Mouse (Mus musculus) heart, embryonic 12.5 days (tissue): Measurements from ENCODE around the gene Itga4. TPM values are rescaled to one million over a fixed set of nuclear protein-coding genes. Genes with fewer than 3 reads are reported as not detected.
A peak's percentile ranks its signal among the peaks of the same experiment; 100 is the strongest.

Source experiments
- ATAC-seq: fragments of 200-750 bp; cut with Nextera tagmentation; 2 replicates; pipeline ENCODE4 v1.8.0; 2017; ENCODE audit warnings: moderate TSS enrichment, moderate library complexity; ENCODE audit not compliant: insufficient number of reproducible peaks, low FRiP score
- H3K27ac ChIP-seq: fragments of 300-500 bp; sonication (generic); 2 replicates; pipeline ENCODE4 v1.5.1; 2016; ENCODE audit warnings: mild to moderate bottlenecking, moderate library complexity; ENCODE audit not compliant: poor library complexity, severe bottlenecking
- H3K27me3 ChIP-seq: fragments of 300-500 bp; sonication (generic); replicated peaks from 2 replicates; pipeline ENCODE4 v1.6.1; 2016; ENCODE audit warnings: mild to moderate bottlenecking, moderate library complexity
- H3K36me3 ChIP-seq: fragments of 300-500 bp; sonication (generic); 2 replicates; pipeline ENCODE4 v1.6.1; 2016; ENCODE audit warnings: mild to moderate bottlenecking, moderate library complexity
- H3K4me1 ChIP-seq: fragments of 300-500 bp; sonication (generic); replicated peaks from 2 replicates; pipeline ENCODE4 v1.6.1; 2016; ENCODE audit warnings: mild to moderate bottlenecking
- H3K4me2 ChIP-seq: fragments of 300-500 bp; sonication (generic); 2 replicates; pipeline ENCODE4 v1.6.1; 2016; ENCODE audit warnings: mild to moderate bottlenecking, moderate library complexity
- H3K4me3 ChIP-seq: fragments of 300-500 bp; sonication (generic); 2 replicates; pipeline ENCODE4 v1.5.1; 2016; ENCODE audit warnings: mild to moderate bottlenecking
- H3K9ac ChIP-seq: fragments of 300-500 bp; sonication (generic); 2 replicates; pipeline ENCODE4 v1.6.1; 2016; ENCODE audit warnings: mild to moderate bottlenecking, moderate library complexity
- H3K9me3 ChIP-seq: fragments of 300-500 bp; sonication (generic); replicated peaks from 2 replicates; pipeline ENCODE4 v1.6.1; 2016; ENCODE audit warnings: mild to moderate bottlenecking, moderate library complexity
- WGBS: fragments of 180-500 bp; shearing (Covaris S2); methylation state at CpG from one replicate; pipeline ENCODE4 v1.1.7; 2016; 5-methylcytosine and 5-hydroxymethylcytosine counted together
- polyA plus RNA-seq: library from polyadenylated mRNA; unstranded; fragments of >200 nt; fragmentation: Nextera tagmentation; extraction: Ambion mirVana; gene quantifications from 2 replicates; pipeline ENCODE4 v1.2.1, GENCODE M21; 2016

The Itga4 gene
- polyA plus RNA-seq, 1 experiment from 2014 or later = 9.2 TPM

- Histone ChIP-seq H3K9me3 (no peaks in the 10 kb centered on the region), H3K4me2 (no peak overlapping the region), H3K4me1 (peaks cover 32% of the 10 kb centered on the region), H3K9ac (no peak overlapping the region), H3K4me3 (no peak overlapping the region), H3K27me3 (no peaks in the 10 kb centered on the region), H3K27ac (no peak overlapping the region), H3K36me3 (no peaks in the 10 kb centered on the region)
- no peak for ATAC-seq
- 89% methylated on average over 1 of the region's 1 CpGs for WGBS
These were observed 10.5 kb upstream of the Itga4 start for GRCm38 (mm10) chr2:79244743-79245142.

GRCm38 (mm10) chr2:79248283-79248682 is 6.9 kb upstream of the Itga4 start:
- WGBS = 66% methylated on average over 5 of the region's 5 CpGs
- H3K4me1 ChIP-seq = peaks cover 14% of the 10 kb centered on the region; the same call in 1 of the 2 replicates
- H3K9me3 ChIP-seq = no peaks in the 10 kb centered on the region
- no peak for ATAC-seq
- H3K27me3 ChIP-seq = no peaks in the 10 kb centered on the region
- no peak overlapping the region for H3K4me3 ChIP-seq
- no peaks in the 10 kb centered on the region for H3K36me3 ChIP-seq
- H3K9ac ChIP-seq = no peak overlapping the region
- no peak overlapping the region for H3K4me2 ChIP-seq
- H3K27ac ChIP-seq = no peak overlapping the region

GRCm38 (mm10) chr2:79250510-79250909 is 4.7 kb upstream of the Itga4 start:
- H3K27me3 ChIP-seq = no peaks in the 10 kb centered on the region
- H3K36me3 ChIP-seq = no peaks in the 10 kb centered on the region
- 48% methylated on average over 1 of the region's 1 CpGs for WGBS
- peaks cover 9% of the 10 kb centered on the region; the same call in 1 of the 2 replicates for H3K4me1 ChIP-seq
- ATAC-seq = no peak
- no peak overlapping the region for H3K27ac ChIP-seq
- no peaks in the 10 kb centered on the region for H3K9me3 ChIP-seq
- H3K9ac ChIP-seq = no peak overlapping the region
- no peak overlapping the region for H3K4me2 ChIP-seq
- no peak overlapping the region for H3K4me3 ChIP-seq

GRCm38 (mm10) chr2:79253754-79254197 is 1.4 kb upstream of the Itga4 start:
- Histone ChIP-seq H3K4me1 (peaks cover 12% of the 10 kb centered on the region; the same call in 1 of the 2 replicates), H3K9me3 (no peaks in the 10 kb centered on the region), H3K4me3 (no peak overlapping the region), H3K27ac (no peak overlapping the region), H3K36me3 (no peaks in the 10 kb centered on the region), H3K27me3 (no peaks in the 10 kb centered on the region), H3K9ac (no peak overlapping the region), H3K4me2 (no peak overlapping the region)
- 50% methylated on average over 8 of the region's 8 CpGs for WGBS
- ATAC-seq = no peak

GRCm38 (mm10) chr2:79254588-79255191 is 536 bp upstream of the Itga4 start:
- peaks cover 12% of the 10 kb centered on the region; the same call in 1 of the 2 replicates for H3K4me1 ChIP-seq
- H3K4me3 ChIP-seq = peak overlapping the region; percentile 61
- H3K9me3 ChIP-seq = no peaks in the 10 kb centered on the region
- H3K4me2 ChIP-seq = peak overlapping the region; percentile 92
- peak overlapping the region; percentile 65; the same call in 1 of the 2 replicates for H3K9ac ChIP-seq
- no peaks in the 10 kb centered on the region for H3K27me3 ChIP-seq
- H3K36me3 ChIP-seq = no peaks in the 10 kb centered on the region
- no peak for ATAC-seq
- H3K27ac ChIP-seq = 0 out of 2 replicates have a peak overlapping the region, but pooled peaks have one; percentile 37
- 65% methylated on average over 3 of the region's 3 CpGs for WGBS

- Histone ChIP-seq H3K4me2 (peak overlapping the region; percentile 92), H3K9me3 (no peaks in the 10 kb centered on the region), H3K9ac (peak overlapping the region; percentile 65), H3K36me3 (no peaks in the 10 kb centered on the region), H3K27me3 (no peaks in the 10 kb centered on the region), H3K27ac (peak overlapping the region; percentile 37), H3K4me1 (peaks cover 12% of the 10 kb centered on the region; the same call in 1 of the 2 replicates), H3K4me3 (peak overlapping the region; percentile 61)
- no peak for ATAC-seq
- 17% methylated on average over 7 of the region's 7 CpGs for WGBS
These were observed 744 bp downstream of the Itga4 start for GRCm38 (mm10) chr2:79256001-79256339.

- H3K4me2 ChIP-seq = peak overlapping the region; percentile 92
- H3K4me1 ChIP-seq = peaks cover 12% of the 10 kb centered on the region; the same call in 1 of the 2 replicates
- peak overlapping the region; percentile 65 for H3K9ac ChIP-seq
- no peak overlapping the region for H3K27ac ChIP-seq
- peak overlapping the region; percentile 61 for H3K4me3 ChIP-seq
- no peaks in the 10 kb centered on the region for H3K27me3 ChIP-seq
- WGBS = 71% methylated on average over 1 of the region's 1 CpGs
- ATAC-seq = no peak
- H3K36me3 ChIP-seq = no peaks in the 10 kb centered on the region
- H3K9me3 ChIP-seq = no peaks in the 10 kb centered on the region
These were observed 1.1 kb downstream of the Itga4 start for GRCm38 (mm10) chr2:79256376-79256775.

GRCm38 (mm10) chr2:79256880-79257279 is 1.7 kb downstream of the Itga4 start:
- no peaks in the 10 kb centered on the region for H3K36me3 ChIP-seq
- H3K4me2 ChIP-seq = peak overlapping the region; percentile 24
- H3K27me3 ChIP-seq = no peaks in the 10 kb centered on the region
- 58% methylated on average over 4 of the region's 4 CpGs for WGBS
- no peak overlapping the region for H3K9ac ChIP-seq
- H3K4me1 ChIP-seq = peaks cover 12% of the 10 kb centered on the region; the same call in 1 of the 2 replicates
- H3K9me3 ChIP-seq = no peaks in the 10 kb centered on the region
- no peak for ATAC-seq
- H3K4me3 ChIP-seq = peak overlapping the region; percentile 15; the same call in 1 of the 2 replicates
- H3K27ac ChIP-seq = no peak overlapping the region

GRCm38 (mm10) chr2:79257411-79257810 is 2.2 kb downstream of the Itga4 start:
- Histone ChIP-seq H3K4me3 (no peak overlapping the region), H3K36me3 (no peaks in the 10 kb centered on the region), H3K4me2 (no peak overlapping the region), H3K27me3 (no peaks in the 10 kb centered on the region), H3K9me3 (no peaks in the 10 kb centered on the region), H3K4me1 (peaks cover 12% of the 10 kb centered on the region; the same call in 1 of the 2 replicates), H3K9ac (no peak overlapping the region), H3K27ac (no peak overlapping the region)
- ATAC-seq = no peak
- WGBS = 66% methylated on average over 4 of the region's 4 CpGs

- Histone ChIP-seq H3K36me3 (no peaks in the 10 kb centered on the region), H3K9me3 (no peaks in the 10 kb centered on the region), H3K27ac (no peak overlapping the region), H3K4me3 (no peak overlapping the region), H3K27me3 (no peaks in the 10 kb centered on the region), H3K4me1 (peaks cover 12% of the 10 kb centered on the region; the same call in 1 of the 2 replicates), H3K4me2 (no peak overlapping the region), H3K9ac (no peak overlapping the region)
- peak; percentile 29; the same call in 1 of the 2 replicates for ATAC-seq
- 55% methylated on average over 4 of the region's 4 CpGs for WGBS
These were observed 4.1 kb downstream of the Itga4 start for GRCm38 (mm10) chr2:79259326-79259725.

GRCm38 (mm10) chr2:79265665-79266064 is 10.4 kb downstream of the Itga4 start:
- Histone ChIP-seq H3K27me3 (no peaks in the 10 kb centered on the region), H3K4me3 (no peak overlapping the region), H3K9ac (no peak overlapping the region), H3K9me3 (no peaks in the 10 kb centered on the region), H3K4me1 (peaks cover 7% of the 10 kb centered on the region; the same call in 1 of the 2 replicates), H3K4me2 (no peak overlapping the region), H3K36me3 (no peaks in the 10 kb centered on the region), H3K27ac (no peak overlapping the region)
- 35% methylated on average over 4 of the region's 4 CpGs for WGBS
- no peak for ATAC-seq
